Mouse (Mus musculus): ENCODE measurements around the gene Plxnb2.

The Plxnb2 gene
- long read RNA-seq, experiment 1, full-length matches to known transcripts, result 4 of 14 reads
- long read RNA-seq, experiment 1, partial matches to known transcripts, result 7 of 14 reads
- long read RNA-seq, experiment 1, other reads (novel, unspliced or antisense), result 3 of 14 reads
- long read RNA-seq, experiment 2, partial matches to known transcripts, result 10 of 13 reads
- long read RNA-seq, experiment 2, other reads (novel, unspliced or antisense), result 3 of 13 reads

- intact Hi-C loops (cut with DNase I), result no loop called here
Observed at GRCm38 (mm10) chr15:89180571-89181229, at the start of gene Plxnb2. Gene Plxnb2, minus strand, starts transcription at chr15:89180788.

- intact Hi-C loops (cut with DNase I), result loop anchor here (10.0 kb wide), 1 partner anchor 391 kb away; no protein-coding TSS in a partner anchor
Observed at GRCm38 (mm10) chr15:89215611-89216233, 35.1 kb upstream of the Plxnb2 start.

- intact Hi-C loops (cut with DNase I), result loop anchor here (5.0 to 10.0 kb wide), 2 partner anchors 93 to 390 kb away; partner anchors contain the start of gene Tubgcp6
Observed at GRCm38 (mm10) chr15:89214953-89215352, 34.4 kb upstream of the Plxnb2 start.

- intact Hi-C loops (cut with DNase I), result loop anchor here (5.0 to 10.0 kb wide), 2 partner anchors 91 to 389 kb away; partner anchors contain the start of gene Tubgcp6
Observed at GRCm38 (mm10) chr15:89213517-89213916, 32.9 kb upstream of the Plxnb2 start.

DNA sequence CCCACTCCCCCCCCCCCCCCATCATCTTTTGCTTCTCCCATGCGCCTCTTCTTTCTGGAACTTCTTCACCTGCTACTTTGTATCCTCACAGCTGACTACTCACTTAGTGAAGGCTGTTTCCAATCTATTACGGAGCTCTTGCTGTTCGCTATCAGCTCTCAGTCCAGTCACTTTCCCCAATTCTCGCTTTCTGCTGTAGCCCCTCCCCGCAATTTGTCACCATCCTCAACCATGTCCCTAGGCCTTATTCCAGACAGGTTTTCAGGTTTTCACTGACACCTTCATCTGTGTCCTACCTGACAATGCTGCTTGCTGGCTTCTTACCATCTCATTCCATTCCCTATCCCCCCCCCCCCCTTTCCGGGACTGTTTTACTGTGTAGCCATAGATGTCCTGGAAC is 31.9 kb upstream of the Plxnb2 start:
- intact Hi-C loops (cut with DNase I), result loop anchor here (5.0 to 10.0 kb wide), 2 partner anchors 90 to 388 kb away; partner anchors contain the start of gene Tubgcp6

DNA sequence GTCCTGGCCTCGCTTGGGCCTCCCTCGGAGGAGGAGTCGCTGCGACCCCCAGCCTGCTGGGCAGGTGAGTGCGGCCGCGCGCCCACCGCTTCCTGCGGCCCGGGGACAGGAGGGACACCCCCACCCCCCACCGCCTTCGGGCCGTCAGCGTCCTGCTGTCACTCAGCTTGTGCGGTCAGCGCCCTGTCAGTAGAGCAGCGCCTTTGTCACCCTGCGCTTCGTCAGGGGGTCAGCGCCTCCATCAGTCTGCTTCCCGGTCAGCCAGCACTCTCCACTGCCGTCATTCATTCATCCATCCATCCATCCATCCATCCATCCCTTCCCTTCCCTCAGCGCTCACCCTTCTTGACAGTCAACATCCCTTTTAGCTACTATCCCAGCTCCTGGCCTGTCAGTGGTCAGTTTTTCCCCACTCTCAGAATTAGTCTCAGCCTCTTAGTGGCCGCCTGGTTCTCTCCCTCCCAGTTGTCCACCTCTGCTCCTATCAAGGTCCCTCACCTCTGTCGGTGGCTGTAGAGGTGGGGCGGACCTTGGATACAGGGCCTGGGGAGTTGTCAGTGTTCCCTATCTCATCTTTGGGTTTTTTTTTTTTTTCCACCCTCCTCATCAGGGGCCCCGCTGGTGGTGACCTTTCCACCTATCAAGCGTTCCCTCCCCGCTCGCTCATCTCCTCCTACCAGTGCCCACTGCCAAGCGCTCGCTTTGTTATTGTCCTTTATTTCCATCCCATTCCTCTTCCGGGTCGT is 31.3 kb upstream of the Plxnb2 start:
- intact Hi-C loops (cut with DNase I), result loop anchor here (5.0 to 10.0 kb wide), 2 partner anchors 90 to 387 kb away; partner anchors contain the start of gene Tubgcp6

DNA sequence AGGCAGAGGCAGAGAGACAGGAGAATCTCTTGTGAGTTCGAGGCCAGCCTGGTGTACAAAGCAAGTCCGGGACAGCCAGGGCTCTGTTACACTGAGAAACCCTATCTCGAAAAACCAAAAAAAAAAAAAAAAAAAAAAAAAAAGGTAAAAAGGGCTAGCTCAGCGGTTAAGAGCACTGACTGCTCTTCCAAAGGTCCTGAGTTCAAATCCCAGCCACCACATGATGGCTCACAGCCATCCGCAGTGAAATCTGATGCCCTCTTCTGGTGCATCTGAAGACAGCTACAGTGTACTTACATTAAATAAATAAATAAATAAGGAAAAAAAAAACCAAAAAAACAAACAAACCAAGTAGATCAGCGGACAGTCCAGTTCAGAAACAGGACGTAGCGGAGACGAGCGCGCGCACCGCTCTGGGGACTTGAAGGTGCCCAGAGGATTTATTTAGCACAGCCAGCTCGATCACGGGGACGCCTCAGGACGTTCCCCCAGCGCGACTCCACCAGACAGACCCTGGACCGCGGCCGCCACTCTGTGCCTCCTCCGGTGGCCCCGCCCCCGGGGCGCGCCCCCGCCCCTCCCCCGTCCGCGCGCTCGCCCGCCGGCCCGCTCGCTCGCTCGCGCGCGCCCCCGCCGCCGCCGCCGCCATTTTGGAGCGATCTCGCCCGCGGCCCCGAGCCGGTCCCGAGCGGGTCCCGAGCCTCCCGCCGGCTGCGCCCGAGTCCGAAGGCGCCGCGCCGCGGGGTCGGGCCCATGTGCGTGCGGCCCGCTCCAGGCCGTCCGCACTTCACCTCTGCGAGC is 30.5 kb upstream of the Plxnb2 start, which contains the start of gene Ppp6r2:
Ppp6r2 (plus strand) TSS at position 639 of the 801 bp plus-strand sequence.
- intact Hi-C loops (cut with DNase I), result loop anchor here (5.0 to 10.0 kb wide), 2 partner anchors 89 to 386 kb away; partner anchors contain the start of gene Tubgcp6

- intact Hi-C loops (cut with DNase I), result loop anchor here (5.0 to 10.0 kb wide), 3 partner anchors 48 to 385 kb away; partner anchors contain the start of gene Tubgcp6
Observed at GRCm38 (mm10) chr15:89209886-89210761, 29.5 kb upstream of the Plxnb2 start.

DNA sequence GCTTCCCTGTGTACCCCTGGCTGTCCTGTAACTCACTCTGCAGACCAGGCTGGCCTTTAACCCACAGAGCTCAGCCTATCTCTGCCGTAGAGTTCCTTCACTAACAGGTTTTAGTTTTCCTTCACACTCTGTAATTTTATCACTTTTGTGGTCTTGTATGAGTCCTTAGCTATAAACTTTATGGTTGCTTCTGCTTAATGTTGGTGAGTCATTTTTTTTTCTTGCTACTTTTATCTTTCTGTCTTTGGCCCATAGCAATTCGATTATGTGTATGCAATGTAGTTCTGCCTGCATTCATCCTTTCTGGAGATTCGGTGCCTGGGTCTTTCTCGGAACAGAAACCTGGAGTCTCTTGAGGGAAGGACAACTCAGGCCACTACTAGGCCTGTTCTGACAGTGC is 26.9 kb upstream of the Plxnb2 start:
- intact Hi-C loops (cut with DNase I), result loop anchor here (5.0 kb wide), 1 partner anchor 45 kb away; no protein-coding TSS in a partner anchor

DNA sequence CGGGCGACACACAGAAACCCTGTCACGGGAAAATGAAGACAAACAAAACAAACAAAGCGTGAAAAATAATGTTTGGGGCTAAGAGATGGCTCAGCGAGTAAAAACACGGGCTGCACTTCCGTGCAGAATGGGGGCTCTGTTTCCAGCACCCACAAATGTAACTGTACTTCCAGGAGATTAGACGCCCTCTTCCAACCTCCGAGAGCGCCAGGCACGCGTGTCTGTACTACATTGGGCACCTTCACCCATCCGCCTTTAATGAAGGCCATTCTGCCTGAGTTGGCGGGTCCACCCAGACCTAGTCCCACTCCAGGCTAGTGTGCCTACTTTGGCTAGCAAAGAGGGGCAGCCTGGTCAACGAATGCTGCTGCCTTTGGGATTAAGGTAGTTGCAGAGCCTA is 16.5 kb upstream of the Plxnb2 start:
- intact Hi-C loops (cut with DNase I), result no loop called here

DNA sequence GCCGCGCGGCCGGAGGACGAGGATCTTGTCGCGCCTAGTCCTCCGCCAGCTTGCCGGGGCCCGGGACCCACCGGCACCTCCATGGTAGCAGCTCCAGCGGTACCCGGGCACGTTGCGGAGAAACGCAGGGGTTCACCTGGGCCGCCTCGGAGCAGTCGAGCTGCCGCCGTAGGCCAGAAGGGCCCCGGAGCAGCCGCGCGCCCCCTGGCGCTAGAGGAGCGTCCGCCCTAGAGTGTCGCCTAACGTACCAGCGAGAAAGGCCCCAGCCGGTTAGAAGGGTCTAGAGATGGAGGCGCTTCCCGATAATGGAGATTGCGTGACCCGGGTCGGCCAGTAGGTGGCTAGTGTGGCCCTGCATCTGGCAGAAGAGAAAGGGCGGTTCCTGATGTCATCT is 15.7 kb upstream of the Plxnb2 start, which contains the start of gene Dennd6b:
Dennd6b (minus strand) TSS at position 184 of the 394 bp plus-strand sequence.
- intact Hi-C loops (cut with DNase I), result no loop called here

DNA sequence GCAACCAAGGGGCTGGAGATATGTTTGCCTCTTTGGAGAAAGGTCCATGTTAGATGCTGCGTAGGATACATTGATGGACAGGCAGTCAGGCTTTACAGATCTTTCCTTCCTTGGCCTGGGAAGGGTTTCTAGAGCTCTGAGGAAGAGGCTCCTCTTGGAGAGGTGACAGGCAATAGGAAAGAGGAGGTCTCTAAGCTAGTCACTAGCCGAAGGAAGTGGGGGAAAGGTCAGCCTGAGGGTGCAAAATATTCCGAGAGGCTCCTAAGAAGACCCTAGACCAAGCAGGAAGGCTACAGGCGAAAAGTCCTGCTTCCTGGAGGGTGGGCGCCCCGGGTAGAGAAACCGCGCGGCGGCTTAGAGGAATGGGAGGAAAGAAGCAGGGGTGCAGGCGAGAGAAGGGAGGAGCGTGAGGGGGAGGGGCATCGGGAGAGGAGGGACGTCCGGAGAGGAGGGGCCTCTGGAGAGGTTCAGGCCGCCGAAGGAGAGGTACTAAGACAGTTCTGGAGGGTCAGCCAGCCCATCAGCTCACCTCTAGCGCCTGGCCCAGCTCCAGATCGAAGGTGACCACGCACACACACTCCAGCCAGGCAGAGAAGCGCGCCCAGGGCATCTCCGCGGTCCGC is 15.2 kb upstream of the Plxnb2 start:
- intact Hi-C loops (cut with DNase I), result no loop called here

DNA sequence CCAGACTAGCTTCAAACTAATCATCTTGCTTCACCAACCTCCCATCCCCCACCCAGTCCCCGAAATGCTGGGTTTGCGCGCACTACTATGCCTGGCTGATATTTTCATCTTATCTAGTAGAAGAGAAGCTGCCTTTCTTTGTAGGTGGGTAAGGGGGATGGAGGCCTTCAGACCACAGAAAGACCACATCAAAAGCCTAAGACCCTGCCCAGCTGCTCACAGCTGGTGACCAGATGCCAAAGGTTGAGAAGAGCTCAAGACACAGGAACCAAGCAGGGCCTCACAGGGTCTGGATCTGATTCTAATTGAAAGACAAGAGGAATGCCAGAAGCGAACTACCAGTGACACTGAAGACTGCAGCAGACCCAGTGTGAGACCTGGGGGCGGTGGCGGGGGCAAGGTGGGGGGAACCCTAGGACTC is 14.7 kb upstream of the Plxnb2 start:
- intact Hi-C loops (cut with DNase I), result no loop called here

DNA sequence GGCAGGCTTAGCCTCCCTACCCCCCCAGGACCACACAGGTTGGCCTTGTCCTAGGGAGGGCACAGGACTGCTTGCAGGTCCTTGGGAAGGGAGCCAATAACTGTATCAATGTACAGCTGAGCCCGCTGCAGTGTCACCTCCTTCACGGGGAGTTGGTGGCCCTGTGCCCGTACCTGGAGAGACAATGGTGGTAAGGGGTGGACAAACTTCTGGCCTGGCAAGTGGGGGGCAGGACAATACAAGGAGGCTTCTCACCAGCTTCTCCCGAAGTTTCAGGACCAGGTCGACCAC is 4.3 kb upstream of the Plxnb2 start:
- intact Hi-C loops (cut with DNase I), result no loop called here

- intact Hi-C loops (cut with DNase I), result no loop called here
Observed at GRCm38 (mm10) chr15:89184141-89184936, 3.8 kb upstream of the Plxnb2 start.

DNA sequence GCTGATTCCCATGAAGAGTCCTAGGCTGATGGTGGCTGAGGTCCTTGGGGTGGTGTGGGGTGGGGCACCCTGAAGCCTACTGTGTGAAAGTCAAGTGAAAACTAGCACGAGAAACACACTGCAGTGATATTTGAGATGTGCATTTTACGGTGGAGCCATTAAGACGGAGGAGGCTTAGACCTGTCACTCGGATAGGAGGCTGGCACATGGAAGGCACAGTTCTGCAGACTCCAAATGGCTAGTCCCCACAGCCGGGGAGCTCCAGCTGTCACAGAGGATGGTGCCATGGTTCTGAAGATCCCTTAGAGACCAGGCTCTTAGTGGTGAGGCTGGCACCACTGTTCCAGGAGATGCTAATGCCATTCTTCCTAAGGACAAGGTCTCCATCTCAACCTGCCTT is 2.3 kb upstream of the Plxnb2 start:
- intact Hi-C loops (cut with DNase I), result no loop called here

- intact Hi-C loops (cut with DNase I), result no loop called here
Observed at GRCm38 (mm10) chr15:89182328-89182741, 1.7 kb upstream of the Plxnb2 start.

Measured in adrenal gland (tissue).